Mouse (Mus musculus): ENCODE measurements around the gene Ksr2. TPM values are rescaled to one million over a fixed set of nuclear protein-coding genes. Genes with fewer than 3 reads are reported as not detected.
A peak's percentile ranks its signal among the peaks of the same experiment; 100 is the strongest.

The Ksr2 gene
- total and polyA plus RNA-seq, 2 experiments = 0.06 to 0.09 TPM

DNA sequence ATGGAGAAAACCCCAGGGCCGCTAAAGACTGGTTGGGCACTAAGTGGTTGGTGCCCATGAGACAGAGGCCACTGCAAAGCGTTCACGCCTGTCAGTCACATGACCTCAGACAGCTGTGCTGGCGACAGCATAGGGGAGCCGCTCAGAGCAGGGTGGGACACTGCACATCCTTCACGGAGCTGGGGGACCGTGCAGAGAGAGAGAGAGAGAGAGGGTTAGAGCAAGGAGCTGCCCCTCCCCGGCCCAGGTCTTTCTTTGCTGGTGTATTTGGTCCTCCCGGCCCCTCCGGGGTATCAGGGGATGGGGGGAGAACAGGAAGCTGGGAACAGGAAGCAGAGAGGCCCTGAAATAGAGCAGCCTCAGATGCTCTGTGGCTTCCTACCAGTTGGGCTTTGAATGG lies 97.1 kb downstream of the Ksr2 start:
- no peak overlapping the region for H3K9ac ChIP-seq (ENCODE audit: low read depth, low read length)
- H3K27me3 ChIP-seq (ENCODE audit: control insufficient read depth, insufficient read depth, low read length) = no peaks in the 10 kb centered on the region
- H3K27ac ChIP-seq (replicated peaks; ENCODE audit: insufficient read depth, low read depth, low read length) = no peak overlapping the region
- no peaks in the 10 kb centered on the region for H3K36me3 ChIP-seq (ENCODE audit: control insufficient read depth, insufficient read depth, low read length)
- no peak overlapping the region for H3K4me3 ChIP-seq (ENCODE audit: insufficient read depth, low read depth, low read length)
- TF ChIP-seq CTCF (IDR thresholded peaks at IDR 0.05; ENCODE audit: low read depth, low read length) = no peak
- no peak for TF ChIP-seq POLR2A (IDR thresholded peaks at IDR 0.05; ENCODE audit: extremely low read depth, insufficient read depth, low read length)
- no peaks in the 10 kb centered on the region for H3K79me2 ChIP-seq (ENCODE audit: control insufficient read depth, insufficient read depth, low read length)
- no peaks in the 10 kb centered on the region for H3K4me1 ChIP-seq (ENCODE audit: control insufficient read depth, insufficient read depth, low read length)
- DNase-seq (ENCODE audit: extremely low read depth, low read depth, low spot score) = no peak
- 83% methylated on average over 9 of the region's 10 CpGs for WGBS

DNA sequence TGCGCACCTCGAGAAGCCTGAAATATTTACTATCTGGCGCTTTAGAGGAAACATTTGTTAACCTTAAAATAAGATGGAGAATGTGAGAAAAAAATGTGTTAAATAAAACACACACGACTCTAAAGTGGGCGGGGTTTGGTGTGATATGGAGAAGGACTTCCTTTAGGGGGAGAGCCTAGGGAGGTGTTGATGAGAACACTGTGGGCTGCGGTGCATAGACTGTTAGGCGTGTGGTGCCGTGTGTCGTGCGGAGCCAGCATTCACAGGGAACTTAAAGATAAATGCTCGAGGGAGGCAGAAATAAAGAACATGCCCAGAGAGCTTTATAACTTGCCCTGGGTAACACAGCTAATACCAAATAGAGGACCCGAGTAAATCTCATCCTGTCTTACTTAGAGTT lies 101.6 kb downstream of the Ksr2 start:
- TF ChIP-seq CTCF (IDR thresholded peaks at IDR 0.05; ENCODE audit: low read depth, low read length) (no peak), POLR2A (IDR thresholded peaks at IDR 0.05; ENCODE audit: extremely low read depth, insufficient read depth, low read length) (no peak)

DNA sequence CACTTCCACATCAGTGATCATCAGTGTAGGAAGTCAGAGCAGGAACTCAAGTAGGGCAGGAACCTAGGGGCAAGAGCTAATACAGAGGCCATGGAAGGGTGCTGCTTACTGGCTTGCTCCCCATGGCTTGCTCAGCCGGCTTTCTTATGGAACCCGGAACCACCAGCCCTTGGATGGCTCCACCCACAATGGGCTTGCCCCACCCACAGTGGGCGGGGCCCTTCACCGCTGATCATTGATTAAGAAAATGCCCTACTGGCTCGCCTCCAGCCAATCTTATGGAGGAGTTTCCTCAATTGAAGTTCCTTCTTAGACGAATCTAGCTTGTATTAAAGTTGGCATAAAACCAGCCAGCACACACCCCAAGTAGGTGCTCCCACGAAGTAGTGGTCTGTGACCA lies 102.1 kb downstream of the Ksr2 start:
- WGBS = 55% methylated on average over 7 of the region's 7 CpGs
- no peaks in the 10 kb centered on the region for H3K4me1 ChIP-seq (ENCODE audit: control insufficient read depth, insufficient read depth, low read length)
- DNase-seq (ENCODE audit: extremely low read depth, low read depth, low spot score) = no peak

More for the DNA sequence above, 101.6 kb downstream of the Ksr2 start:
- Histone ChIP-seq H3K36me3 (ENCODE audit: control insufficient read depth, insufficient read depth, low read length) (no peaks in the 10 kb centered on the region), H3K4me1 (ENCODE audit: control insufficient read depth, insufficient read depth, low read length) (no peaks in the 10 kb centered on the region), H3K4me3 (ENCODE audit: insufficient read depth, low read depth, low read length) (no peak overlapping the region), H3K79me2 (ENCODE audit: control insufficient read depth, insufficient read depth, low read length) (no peaks in the 10 kb centered on the region), H3K27me3 (ENCODE audit: control insufficient read depth, insufficient read depth, low read length) (no peaks in the 10 kb centered on the region), H3K9ac (ENCODE audit: low read depth, low read length) (no peak overlapping the region), H3K27ac (replicated peaks; ENCODE audit: insufficient read depth, low read depth, low read length) (no peak overlapping the region)
- 80% methylated on average over 12 of the region's 12 CpGs for WGBS
- DNase-seq (ENCODE audit: extremely low read depth, low read depth, low spot score) = no peak

DNA sequence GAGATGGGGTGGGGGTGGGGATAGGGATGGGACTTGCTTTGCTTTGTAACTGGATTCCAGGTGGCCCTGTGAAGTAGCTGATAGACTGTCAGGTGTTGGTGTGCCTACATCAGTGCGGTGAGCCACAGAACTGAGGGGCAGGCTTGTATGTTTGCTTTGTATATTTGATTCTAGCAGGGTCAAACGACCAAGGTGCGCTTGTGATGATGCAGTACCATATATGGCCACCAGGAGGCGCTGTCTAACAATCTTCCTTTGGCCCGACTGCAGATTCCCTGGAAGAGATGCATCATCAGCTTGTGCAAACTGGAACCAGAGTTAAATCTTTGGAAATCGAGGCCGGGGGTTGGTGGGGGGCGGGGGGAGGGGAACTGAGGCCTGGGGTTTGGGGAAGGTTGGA lies 102.8 kb downstream of the Ksr2 start:
- TF ChIP-seq POLR2A (IDR thresholded peaks at IDR 0.05; ENCODE audit: extremely low read depth, insufficient read depth, low read length) = no peak
- peak; percentile 73 for TF ChIP-seq CTCF (IDR thresholded peaks at IDR 0.05; ENCODE audit: low read depth, low read length)
- Histone ChIP-seq H3K9ac (ENCODE audit: low read depth, low read length) (no peak overlapping the region), H3K4me1 (ENCODE audit: control insufficient read depth, insufficient read depth, low read length) (no peaks in the 10 kb centered on the region), H3K79me2 (ENCODE audit: control insufficient read depth, insufficient read depth, low read length) (no peaks in the 10 kb centered on the region), H3K4me3 (ENCODE audit: insufficient read depth, low read depth, low read length) (no peak overlapping the region), H3K36me3 (ENCODE audit: control insufficient read depth, insufficient read depth, low read length) (no peaks in the 10 kb centered on the region), H3K27me3 (ENCODE audit: control insufficient read depth, insufficient read depth, low read length) (no peaks in the 10 kb centered on the region), H3K27ac (replicated peaks; ENCODE audit: insufficient read depth, low read depth, low read length) (no peak overlapping the region)
- 3% methylated on average over 8 of the region's 8 CpGs for WGBS
- DNase-seq (ENCODE audit: extremely low read depth, low read depth, low spot score) = no peak

More for the DNA sequence above, 102.1 kb downstream of the Ksr2 start:
- Histone ChIP-seq H3K27ac (replicated peaks; ENCODE audit: insufficient read depth, low read depth, low read length) (no peak overlapping the region), H3K27me3 (ENCODE audit: control insufficient read depth, insufficient read depth, low read length) (no peaks in the 10 kb centered on the region), H3K9ac (ENCODE audit: low read depth, low read length) (no peak overlapping the region), H3K4me3 (ENCODE audit: insufficient read depth, low read depth, low read length) (no peak overlapping the region), H3K79me2 (ENCODE audit: control insufficient read depth, insufficient read depth, low read length) (no peaks in the 10 kb centered on the region), H3K36me3 (ENCODE audit: control insufficient read depth, insufficient read depth, low read length) (no peaks in the 10 kb centered on the region)
- TF ChIP-seq POLR2A (IDR thresholded peaks at IDR 0.05; ENCODE audit: extremely low read depth, insufficient read depth, low read length) = no peak
- no peak for TF ChIP-seq CTCF (IDR thresholded peaks at IDR 0.05; ENCODE audit: low read depth, low read length)

DNA sequence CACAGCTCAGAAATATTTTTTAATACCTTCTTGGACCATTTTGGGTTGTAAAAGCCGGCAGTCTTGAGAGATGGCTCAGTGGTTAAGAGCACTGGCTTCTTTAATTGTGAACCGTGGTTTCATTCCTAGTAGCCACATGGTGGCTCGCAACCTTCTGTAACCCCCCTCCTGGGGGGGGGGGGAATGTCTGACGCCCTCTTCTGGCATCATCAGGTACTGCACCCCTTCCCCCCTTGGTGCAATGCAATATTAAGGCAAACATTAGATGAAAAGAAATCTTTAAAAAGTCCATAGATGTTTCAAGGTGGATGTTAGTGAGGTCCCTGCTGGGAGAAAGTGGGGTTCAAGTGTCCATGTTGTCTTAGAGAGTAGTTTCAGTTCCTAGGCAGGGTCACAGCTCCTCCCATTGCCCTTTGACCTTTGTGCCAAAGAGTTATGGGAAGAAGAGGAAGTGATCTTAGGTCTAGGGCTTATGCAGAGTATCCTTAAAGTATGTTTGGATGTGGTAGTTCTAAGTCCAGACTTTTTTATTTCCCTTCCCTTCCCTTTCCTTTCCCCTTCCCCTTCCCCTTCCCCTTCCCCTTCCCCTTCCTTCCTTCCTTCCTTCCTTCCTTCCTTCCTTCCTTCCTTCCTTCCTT lies 106.2 kb downstream of the Ksr2 start:
- Histone ChIP-seq H3K4me1 (ENCODE audit: control insufficient read depth, insufficient read depth, low read length) (no peaks in the 10 kb centered on the region), H3K36me3 (ENCODE audit: control insufficient read depth, insufficient read depth, low read length) (no peaks in the 10 kb centered on the region), H3K79me2 (ENCODE audit: control insufficient read depth, insufficient read depth, low read length) (no peaks in the 10 kb centered on the region), H3K4me3 (ENCODE audit: insufficient read depth, low read depth, low read length) (no peak overlapping the region), H3K27ac (replicated peaks; ENCODE audit: insufficient read depth, low read depth, low read length) (no peak overlapping the region), H3K27me3 (ENCODE audit: control insufficient read depth, insufficient read depth, low read length) (no peaks in the 10 kb centered on the region), H3K9ac (ENCODE audit: low read depth, low read length) (no peak overlapping the region)
- DNase-seq (ENCODE audit: extremely low read depth, low read depth, low spot score) = no peak
- TF ChIP-seq POLR2A (IDR thresholded peaks at IDR 0.05; ENCODE audit: extremely low read depth, insufficient read depth, low read length) (no peak), CTCF (IDR thresholded peaks at IDR 0.05; ENCODE audit: low read depth, low read length) (0 out of 2 replicates have a peak, but pooled peaks have one; percentile 13)
- 42% methylated on average over 4 of the region's 4 CpGs for WGBS

DNA sequence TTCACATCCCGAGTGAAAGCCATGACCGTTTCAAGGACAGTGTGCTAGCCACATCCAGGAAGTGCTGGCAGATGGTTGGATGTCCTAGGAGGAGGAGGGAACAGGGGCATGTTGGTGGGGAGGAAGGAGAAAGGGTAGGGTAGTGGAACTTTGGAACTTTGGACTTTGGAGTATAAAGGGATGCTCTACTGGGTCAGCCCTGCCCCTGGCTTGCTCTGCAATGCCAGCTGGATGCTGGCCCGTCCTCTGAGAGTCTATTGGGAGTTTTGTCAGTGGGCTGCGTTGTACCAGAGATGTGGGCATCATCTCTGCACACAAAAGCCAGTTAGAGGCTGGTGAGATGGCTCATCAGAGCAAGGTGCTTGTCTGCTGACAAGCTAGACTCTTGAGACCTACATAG lies 107.4 kb downstream of the Ksr2 start:
- Histone ChIP-seq H3K4me3 (ENCODE audit: insufficient read depth, low read depth, low read length) (no peak overlapping the region), H3K27ac (replicated peaks; ENCODE audit: insufficient read depth, low read depth, low read length) (no peak overlapping the region), H3K79me2 (ENCODE audit: control insufficient read depth, insufficient read depth, low read length) (no peaks in the 10 kb centered on the region), H3K36me3 (ENCODE audit: control insufficient read depth, insufficient read depth, low read length) (no peaks in the 10 kb centered on the region), H3K9ac (ENCODE audit: low read depth, low read length) (no peak overlapping the region), H3K27me3 (ENCODE audit: control insufficient read depth, insufficient read depth, low read length) (no peaks in the 10 kb centered on the region), H3K4me1 (ENCODE audit: control insufficient read depth, insufficient read depth, low read length) (no peaks in the 10 kb centered on the region)
- 57% methylated on average over 4 of the region's 4 CpGs for WGBS
- TF ChIP-seq POLR2A (IDR thresholded peaks at IDR 0.05; ENCODE audit: extremely low read depth, insufficient read depth, low read length) = no peak
- TF ChIP-seq CTCF (IDR thresholded peaks at IDR 0.05; ENCODE audit: low read depth, low read length) = no peak
- no peak for DNase-seq (ENCODE audit: extremely low read depth, low read depth, low spot score)

All from liver, adult 2 months (tissue).